Mouse (Mus musculus) central nervous system, embryonic 14 days (tissue): ENCODE measurements around the gene Nxph3. TPM values are rescaled to one million over a fixed set of nuclear protein-coding genes. Genes with fewer than 3 reads are reported as not detected.

Experiments
- polyA plus RNA-seq: library from polyadenylated mRNA; depleted of rRNA; stranded (reverse); fragments of >200 nt; gene quantifications from 2 replicates; pipeline ENCODE4 v1.2.3, GENCODE M21; 2012; rRNA removed

Nxph3 gene
- 7.6 and 12.6 TPM in 2 replicates for polyA plus RNA-seq

DNA sequence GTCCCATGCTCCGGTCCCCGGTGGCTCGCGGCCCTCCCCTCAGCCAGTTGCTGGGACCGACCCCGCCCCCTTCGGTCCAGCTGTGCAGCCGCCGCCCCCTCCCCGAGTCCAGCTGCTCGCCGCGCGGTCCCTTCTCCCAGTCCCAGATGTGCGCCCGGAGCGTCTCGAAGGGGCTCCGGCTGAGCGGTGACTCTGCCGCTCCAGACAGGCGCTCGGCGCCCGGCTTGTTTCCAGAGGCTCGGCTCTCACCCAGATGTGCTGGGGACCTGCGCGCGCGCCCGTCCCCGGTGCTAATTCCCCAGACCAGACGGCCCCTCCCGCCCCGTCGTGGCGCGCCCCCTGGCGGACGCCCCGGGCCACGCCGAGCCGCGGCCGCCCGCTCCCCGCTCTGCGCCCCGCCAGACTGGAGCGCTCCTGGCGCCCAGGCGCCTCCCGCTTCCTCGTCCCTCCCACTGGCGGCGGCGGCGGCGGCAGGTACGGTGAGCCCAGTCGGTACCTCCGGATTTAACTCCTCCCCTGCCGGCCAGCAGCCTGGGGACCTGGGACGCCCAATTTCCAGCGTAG is at the start of gene Nxph3:
Nxph3 (minus strand) TSS at position 273 of the 564 bp plus-strand sequence.

Other genes starting within 250 kb of the Nxph3 start
- gene Kat7, start 204.3 kb downstream of the Nxph3 start, polyA plus RNA-seq: 47.7 TPM in 2 replicates
- gene Fam117a, start 177.6 kb downstream of the Nxph3 start, polyA plus RNA-seq: 11.8 and 16.1 TPM in 2 replicates
- 117 and 125 TPM in 2 replicates for gene Slc35b1, start 129.9 kb downstream of the Nxph3 start, polyA plus RNA-seq
- gene Spop, start 100.5 kb downstream of the Nxph3 start, polyA plus RNA-seq: 52.7 and 62.4 TPM in 2 replicates
- gene Ngfr, start 73.2 kb upstream of the Nxph3 start, polyA plus RNA-seq: 17.3 and 38.1 TPM in 2 replicates
- 298 and 313 TPM in 2 replicates for gene Phb, start 152.4 kb upstream of the Nxph3 start, polyA plus RNA-seq
- gene Zfp652, start 198.1 kb upstream of the Nxph3 start, polyA plus RNA-seq: 26.7 and 27.2 TPM in 2 replicates
- gene B130006D01Rik, start 209.0 kb upstream of the Nxph3 start, polyA plus RNA-seq: 0.33 and 0.37 TPM in 2 replicates